Mouse (Mus musculus): ENCODE results near the gene Elf3.

DNA sequence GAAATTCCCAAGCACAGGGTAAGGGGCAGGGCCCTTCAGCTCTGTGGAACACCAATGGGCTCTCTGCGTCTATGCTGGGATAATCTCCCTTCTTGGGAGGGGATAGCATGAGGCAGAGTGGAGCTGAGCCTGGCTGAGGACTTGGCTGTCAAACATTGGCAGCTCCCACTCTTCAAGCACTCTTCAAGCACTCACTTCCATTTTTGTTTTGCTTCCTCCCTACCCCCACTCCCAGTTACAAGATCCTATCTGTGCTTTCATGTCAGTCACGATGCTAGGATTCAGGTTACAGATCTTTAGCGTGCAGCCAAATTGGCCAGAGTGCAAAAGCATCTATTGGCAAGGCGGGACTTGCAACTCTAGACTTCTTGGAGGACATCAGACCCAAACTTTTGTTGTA lies 5.5 kb downstream of the Elf3 start:
- TF ChIP-seq CTCF (IDR thresholded peaks at IDR 0.05; ENCODE audit: low read depth) (no peak), EP300 (IDR thresholded peaks at IDR 0.05; ENCODE audit: low read depth) (no peak)
